Mouse (Mus musculus) thymus, postnatal 14 days (tissue): ENCODE measurements at regions not wholly inside any gene's neighbourhood (a gene's known extent, or its start where the extent isn't known, plus 50 kb on each side); places are given as distances from the start of the nearest gene placed in this dataset.

Experiments used
- DNase-seq: peaks from one replicate; pipeline ENCODE4 v3.0.0; 2021

DNA sequence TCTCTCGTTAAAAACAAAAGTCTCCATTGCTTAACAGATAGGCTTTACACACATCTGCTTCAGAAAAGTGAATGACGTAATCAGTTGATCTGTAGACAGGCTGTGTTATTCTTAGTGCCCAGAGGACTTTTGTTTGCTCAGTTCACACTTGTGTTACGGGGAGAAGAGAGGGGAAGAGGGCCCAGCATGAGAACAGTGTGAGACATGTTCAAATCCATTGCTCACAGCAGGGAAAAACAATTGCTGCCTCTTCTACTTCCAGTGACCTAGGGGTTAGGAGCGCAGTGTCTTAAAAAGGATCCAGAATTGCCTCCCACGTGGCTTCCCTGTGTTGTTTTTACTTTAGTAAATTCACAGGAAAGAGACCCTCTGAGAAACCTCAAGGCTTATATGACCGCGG lies 243.3 kb upstream of the BC052040 start:
- DNase-seq: no peak

DNA sequence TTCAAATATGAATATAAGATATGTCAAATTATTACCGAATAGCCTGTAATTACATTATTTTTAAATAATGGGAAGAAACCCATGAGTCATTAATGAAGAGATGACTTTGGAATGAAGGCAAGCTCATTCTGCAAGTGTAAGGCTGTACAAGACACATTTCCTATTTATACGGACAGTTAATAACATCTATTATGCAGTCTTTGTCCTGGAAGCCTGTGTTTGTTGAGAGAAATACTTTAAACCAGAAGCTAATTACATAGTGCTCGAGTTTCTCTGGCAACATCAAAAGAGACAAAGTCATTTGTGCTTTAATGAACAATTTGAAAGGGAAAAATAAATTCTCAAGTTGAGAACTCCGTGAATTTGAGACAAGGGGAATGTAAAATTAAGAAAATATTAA lies 242.5 kb upstream of the BC052040 start:
- DNase-seq: no peak

DNA sequence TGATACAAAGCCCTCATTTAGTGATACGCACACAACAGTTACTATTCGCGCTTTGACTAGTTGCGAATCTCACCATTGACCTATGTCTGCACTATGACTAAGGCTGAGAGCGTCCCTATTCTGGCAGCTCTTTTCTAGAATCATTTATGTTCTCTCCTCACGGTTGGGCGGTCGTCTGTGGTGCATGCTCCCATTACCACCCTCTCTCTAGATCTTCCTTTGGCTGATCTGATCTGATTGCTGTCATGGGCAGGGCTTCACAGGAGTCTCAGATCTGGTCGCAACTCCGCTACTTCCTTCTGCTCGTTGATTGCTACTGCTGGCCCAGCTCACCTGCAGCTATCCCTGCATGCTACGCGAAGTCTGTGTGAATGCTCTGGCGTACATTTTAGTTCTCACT lies 239.2 kb upstream of the BC052040 start:
- DNase-seq: no peak

DNA sequence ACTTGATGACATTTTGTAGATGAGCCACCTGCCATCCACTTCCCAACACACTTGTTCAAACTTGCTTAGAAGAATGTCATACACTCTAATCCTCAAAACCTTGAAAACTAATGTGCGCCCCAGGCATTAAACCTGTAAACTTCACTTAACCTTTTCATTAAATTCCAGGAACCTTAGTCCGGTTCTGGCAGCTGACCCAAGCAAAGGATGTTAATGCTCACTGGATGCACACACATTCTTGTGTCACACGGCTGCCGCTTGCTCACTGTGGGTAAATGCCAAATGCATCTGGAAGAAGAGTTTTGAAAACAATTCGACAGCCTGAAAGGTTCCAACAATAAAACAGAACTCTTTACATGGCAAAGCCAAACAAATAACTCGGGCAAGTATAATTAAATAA lies 235.0 kb upstream of the BC052040 start:
- no peak for DNase-seq

DNA sequence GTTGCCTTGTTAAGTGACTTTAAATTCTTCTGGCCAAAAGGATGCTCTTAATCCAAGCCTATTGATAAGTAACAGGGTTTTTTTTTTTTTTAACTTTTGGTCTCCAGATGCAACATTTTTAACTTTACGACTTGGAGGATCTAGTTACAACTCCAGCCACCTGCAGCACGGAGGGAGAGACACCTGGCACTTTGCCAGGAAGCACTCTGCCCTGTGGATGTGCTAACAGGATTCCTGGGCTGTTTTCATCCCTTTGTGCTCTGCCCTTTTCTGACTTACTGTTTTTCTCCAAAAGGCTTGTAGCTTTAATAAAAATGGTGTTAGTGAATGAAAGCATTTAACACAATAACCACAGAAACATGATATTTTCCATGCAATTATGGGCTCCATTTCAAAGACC lies 233.3 kb upstream of the BC052040 start:
- no peak for DNase-seq

DNA sequence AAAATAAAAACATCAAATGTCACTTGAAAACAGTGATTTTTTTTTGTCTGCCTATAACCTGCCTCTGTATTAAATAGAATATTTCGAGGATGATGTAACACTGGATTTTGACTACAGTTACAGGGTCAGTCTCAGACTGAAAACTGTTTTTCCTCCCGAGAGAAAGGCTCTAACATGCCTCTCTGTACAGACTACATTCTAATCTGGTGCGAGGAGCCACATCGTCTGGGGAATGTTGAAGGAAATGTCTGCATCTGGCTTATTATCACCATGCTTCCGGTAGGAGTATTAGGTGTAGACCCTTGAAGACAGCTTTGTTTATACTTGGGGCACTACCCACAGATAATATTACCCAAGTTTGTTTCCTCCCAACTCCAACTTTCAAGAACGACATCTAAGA lies 210.4 kb upstream of the BC052040 start:
- no peak for DNase-seq

DNA sequence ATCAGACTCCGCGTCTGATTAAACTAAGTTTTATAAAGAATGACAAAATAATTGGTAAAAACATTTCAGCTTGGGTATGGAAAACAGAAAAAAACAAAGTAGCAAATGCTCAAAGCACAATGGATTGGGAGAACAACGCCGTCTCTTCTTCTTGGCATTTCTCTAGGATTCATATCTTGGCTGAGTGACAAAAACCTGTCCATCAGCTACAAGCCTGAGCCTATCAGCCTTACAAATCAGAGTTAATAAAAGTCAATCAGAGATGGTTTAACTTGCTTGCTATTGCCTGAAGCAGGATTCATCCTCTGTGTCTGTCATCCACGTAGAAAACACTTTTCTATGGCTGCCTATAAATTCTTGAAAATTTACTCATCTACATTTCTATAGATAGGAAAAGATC lies 206.2 kb upstream of the BC052040 start:
- DNase-seq: no peak

DNA sequence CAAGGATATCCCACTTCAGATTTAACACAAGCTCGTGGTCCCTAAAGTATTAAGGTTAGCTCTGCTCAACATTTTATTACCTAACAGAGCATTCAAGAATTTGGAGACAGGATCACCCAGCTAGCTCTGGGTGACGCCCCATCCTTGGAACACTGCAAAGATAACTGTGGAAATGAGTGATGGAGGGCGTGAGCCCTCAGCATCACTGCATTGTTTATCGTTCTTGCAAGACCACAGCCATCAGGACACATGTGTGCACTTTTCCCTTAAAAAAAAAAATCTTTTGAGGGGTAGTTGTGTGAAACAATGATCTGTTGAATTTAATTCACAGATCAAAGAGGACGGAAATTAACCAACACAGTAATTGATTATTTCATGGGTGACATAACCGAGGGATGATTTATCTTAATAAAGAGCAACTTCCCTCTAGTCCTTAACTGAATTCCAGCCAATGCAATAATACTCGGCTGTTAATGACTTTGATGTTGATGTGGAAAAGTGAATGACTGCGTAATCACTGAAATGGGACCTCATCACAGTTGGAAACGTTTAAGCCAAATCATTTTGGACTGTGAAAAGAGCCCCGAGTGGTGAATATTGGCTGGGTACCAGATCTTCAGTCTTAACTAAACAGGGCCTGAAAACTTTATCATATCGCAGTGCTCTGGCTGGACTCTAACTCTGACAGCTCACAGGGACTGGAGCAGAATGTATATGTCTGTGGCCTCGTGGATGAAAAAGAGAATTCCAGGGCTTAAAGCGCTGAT lies 196.9 kb upstream of the BC052040 start:
- DNase-seq: no peak

DNA sequence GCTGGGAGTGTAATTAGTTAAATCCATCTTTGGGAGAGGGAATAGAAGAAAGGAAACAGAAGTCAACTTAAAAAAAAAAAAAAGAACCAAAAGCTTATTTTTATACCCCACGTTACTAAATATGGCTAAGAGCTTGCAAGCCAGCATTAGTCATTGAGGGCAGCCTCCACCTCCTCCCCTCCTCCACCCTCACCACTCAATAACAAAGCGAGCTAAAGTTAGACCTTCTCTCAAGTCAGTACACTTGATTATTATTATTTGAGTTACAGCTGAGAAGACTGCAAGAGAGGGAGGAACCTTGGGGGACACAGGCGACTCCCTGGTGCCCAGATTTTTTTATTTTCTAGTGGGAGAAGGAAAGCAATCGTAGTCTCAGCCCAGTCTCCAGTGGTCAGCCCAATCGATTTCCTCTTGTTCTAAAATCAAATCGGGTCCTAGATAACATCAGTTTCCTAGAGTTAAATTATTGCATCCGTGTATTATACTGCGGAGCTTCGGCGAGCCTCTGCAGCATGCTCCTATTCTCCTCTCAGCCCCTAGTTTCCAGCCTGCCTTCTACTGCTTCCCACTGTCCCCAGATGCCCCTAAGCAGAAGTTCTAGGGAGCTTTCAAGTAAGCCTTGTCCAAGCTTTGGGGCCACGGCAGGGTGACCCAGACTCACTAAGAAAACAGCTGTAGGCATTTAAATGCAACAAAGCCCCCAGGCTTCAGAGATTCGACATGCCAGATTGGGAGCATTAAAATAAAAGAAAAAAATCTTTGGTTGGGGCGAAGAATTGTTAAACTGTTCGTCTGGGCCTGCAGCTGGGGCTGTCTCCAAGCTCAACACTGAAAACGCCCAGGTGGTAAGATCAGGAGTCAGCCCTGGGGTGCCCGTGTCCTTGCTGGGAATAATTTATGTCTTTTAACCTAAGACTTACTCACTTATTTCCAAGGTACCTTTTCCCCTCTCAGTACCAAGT lies 196.0 kb upstream of the BC052040 start:
- no peak for DNase-seq

DNA sequence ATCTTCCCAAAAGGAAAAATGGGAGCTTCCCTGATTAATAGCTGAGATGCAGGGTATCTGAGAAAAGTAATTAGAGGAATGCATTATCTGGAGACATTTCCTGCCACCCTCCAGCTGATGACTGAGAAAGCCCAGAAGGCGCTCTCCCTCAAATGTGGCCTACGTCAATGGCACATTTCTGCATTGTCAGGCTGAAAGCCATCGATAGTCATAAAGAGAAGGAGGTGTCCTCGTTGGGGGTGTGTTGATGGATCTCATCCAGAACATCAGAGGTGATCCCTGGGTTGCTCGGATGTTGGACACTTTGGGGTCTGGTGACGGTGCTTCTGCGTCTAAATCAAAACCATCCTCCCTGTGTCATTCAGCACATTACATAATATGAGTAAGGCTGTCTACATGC lies 189.9 kb upstream of the BC052040 start:
- no peak for DNase-seq

DNA sequence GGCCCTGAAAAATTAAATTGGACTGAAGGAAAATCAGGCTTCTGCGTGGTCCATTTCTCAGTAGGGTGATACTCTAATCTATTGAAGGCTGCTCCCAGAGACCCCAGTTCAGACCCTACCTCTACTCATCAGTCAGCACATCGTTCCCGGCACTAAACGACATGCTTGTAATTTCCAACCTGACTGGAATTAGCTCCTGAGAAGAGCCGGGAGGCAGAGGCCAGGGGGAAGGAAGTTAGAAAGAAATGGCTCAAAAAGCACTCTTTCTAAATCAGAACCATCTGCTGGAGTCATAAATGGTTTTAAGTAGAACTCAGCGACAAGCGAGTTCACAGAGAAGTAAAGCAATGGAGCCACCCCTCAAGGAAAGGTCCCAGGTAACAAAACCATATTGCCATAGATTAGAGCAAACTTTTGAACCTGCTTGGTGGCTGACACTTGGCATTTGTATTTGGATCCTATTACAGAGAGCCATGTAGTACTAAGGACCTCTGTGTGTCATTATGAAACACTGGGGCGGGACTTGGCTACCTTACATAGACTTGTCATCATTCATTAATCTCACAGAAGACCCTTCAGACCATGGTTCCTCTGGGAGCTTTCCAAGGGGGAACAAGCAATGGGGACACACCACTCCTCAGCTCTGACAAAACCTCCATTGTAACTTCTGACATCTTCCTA lies 189.3 kb upstream of the BC052040 start:
- no peak for DNase-seq

DNA sequence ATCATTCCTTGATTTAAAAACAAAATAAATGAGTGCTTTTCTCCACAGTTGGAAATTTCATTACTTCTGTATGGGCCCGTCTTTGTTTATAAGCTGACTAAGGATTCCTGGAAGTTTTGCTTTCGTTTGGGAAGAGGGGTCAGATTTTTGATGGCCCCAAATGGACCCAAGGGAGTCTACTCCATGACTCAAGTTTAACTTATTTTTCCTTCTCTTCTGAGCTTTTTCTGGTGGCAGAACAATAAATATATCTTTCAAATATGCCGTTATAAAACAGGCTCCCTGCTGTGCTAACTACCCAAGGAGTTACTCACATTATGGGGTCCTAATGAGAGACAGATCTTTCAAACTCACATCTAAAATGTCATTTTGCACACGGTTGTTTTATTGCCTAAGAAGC lies 187.4 kb upstream of the BC052040 start:
- DNase-seq: no peak

DNA sequence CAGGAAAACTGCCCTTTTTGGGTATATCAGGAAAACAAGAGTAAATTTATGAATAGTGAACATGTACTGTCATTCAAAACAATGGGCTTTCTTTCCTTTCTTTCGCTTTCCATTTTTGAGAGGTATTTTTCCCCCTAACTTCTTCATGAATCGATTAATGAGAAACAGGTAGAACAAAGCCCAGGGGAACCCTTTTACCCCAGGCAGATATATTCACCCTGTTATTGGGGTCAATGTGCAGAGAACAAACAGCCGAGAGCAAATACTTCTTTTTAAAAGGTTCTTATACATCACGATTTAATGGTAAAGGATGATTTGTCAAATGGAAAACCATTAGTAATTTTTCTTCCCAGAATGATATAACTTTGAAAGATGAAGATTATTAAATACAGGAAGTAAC lies 183.0 kb upstream of the BC052040 start:
- no peak for DNase-seq

DNA sequence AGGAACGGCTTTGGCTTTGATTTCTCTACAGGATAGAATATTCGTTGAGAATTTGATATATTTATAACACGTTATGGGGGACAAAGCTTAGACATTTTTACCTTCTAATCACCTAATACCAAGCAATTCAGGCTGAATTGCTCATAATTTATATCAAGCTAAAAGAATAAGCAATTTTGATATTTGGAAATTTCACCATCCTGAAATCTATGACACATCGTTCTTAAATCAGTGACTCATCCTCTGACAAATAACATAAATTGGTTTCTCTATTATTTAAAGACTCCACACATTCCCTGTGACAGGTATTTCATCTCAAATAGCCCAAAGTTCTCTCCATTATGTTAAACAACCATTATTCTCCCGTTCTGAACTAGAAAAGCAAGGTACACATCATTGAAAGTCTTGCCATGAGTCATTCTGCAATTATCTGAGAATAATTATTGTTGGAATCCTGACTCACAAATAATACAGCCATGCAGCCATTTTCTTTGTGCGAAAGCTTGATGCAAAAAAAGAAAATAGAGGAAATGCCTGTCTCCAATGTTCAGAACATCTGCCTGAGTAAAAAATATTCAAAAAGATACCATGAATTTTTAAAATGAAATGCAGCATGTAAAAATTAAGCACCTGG lies 182.3 kb upstream of the BC052040 start:
- DNase-seq: no peak

DNA sequence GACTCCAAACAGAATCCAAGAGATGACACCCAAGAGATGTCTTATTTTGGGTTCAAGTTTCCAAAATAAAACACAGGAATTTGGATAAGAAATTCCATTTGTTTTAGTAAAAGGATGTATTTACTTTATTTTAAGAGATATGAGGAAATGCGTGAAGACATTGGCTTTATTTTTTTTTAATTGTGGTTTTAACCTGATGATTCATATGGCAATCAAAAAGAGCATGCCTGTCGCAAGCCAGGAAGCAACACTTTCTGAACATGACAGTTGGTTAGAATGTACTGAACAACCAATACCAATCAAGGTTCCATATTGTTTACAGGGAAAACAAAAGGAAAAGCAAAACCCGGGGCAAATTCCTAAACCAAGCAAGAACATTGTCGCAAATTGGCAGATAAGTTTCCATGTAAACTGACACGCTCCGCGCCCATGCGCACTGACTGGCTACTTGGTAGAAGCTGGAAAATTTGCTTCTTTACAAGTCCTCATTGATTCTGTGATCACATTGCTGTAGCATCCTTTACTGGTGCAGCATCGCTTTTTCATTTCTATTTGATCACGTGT lies 181.4 kb upstream of the BC052040 start:
- DNase-seq: no peak

DNA sequence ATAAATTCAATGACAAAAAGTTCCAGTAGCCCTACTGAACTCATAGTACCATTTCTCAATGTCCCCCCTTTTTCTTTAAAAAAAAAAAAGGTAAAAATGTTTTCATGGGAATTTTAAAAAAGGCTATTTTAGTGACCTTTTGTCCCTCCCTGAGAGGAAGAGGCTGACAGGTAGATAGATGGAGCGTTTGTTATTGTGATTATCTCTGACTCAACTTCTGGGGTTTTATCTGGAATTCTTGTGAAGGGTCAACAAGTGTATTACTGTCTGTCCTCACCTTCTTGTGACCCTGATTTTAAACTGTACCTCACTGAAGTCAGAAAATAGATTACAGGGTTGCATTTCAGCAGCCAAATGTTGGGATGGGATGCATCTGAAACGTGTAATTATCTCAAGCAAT lies 179.3 kb upstream of the BC052040 start:
- no peak for DNase-seq

DNA sequence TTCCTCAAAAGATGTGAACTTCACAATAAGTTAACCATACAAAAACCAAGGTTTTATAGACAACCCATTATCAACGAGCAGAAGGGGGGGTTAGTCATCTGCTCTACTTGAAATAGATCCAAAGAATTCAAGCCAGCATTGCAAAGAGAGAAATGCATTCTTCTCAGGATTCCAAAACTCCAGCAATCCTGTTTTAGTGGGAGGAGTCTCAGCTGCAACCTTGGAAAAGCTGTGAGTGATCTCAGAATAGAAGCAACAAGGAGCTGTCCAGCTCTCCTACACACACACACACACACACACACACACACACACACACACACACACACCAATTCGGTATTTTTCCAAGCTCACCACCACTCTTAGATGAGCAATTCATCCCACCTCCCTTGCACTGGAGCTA lies 149.0 kb upstream of the BC052040 start:
- DNase-seq: no peak

DNA sequence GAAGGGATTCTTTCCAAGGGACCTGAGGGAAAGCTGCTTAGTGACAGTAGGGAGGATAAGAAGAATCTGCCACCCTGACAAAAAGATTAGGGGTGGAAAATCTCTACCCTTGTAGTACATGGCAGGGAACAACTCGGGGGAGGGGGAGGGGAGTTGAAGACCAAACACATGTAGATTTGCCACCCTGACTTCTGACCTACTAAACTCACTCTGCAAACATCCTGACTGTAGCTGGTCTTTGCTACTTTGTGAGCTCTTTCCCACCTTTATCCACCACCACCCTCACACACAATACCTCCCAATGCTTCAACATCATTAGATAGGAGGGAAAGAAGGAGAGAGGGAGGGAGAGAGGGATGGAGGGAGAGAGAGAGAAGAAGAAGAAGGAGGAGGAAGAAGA lies 140.4 kb upstream of the BC052040 start:
- no peak for DNase-seq

DNA sequence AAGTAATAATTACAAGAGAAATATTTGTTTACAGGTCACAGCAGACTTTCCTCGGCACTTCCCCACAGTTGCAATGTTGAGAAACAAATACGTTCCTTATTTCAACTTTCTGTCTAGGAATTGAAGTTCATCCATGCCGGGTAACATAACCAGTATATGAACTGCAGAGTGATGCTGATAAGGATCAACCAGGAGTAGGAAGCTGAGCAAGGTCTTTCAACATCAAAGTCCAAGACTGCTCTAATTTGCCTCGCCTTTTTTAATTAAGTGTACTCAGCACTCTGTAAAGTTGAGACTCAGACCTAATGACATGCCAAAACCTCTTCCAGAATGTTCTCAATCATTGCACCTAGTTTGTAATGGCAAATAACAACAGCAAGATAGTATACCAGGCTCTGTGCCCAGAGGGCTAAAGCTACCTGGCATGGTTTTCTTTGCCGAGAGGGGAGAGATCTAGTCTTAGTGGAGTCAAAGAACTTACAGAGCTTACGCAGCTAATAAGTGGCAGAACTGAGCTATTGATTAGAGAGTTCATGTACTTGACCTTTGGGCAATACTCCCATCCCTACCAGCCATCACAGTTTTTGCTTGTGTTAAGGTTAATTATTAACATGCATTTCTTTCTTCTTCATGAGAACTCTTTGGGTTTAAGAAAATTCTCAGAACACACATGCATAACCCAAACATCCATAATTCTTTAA lies 131.6 kb upstream of the BC052040 start:
- no peak for DNase-seq

DNA sequence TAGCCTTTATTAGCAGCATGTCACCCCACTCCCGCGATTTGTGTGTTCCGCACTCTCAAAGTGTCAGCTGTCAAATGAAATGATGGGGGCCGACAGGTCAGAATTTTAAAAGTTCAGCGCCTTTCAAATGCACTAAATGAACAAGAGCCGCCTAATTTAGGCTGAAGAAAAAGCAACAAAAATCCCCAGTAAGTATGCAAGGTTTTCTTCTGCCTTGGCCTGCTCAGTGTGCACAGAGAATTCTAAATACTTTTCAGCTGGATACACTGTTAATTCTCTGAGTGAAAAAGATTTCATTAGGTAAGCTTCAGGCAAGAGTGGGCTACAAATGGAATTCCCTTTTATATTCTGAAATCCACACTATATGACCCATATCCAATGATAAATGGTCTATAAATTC lies 125.9 kb upstream of the BC052040 start:
- DNase-seq: no peak

DNA sequence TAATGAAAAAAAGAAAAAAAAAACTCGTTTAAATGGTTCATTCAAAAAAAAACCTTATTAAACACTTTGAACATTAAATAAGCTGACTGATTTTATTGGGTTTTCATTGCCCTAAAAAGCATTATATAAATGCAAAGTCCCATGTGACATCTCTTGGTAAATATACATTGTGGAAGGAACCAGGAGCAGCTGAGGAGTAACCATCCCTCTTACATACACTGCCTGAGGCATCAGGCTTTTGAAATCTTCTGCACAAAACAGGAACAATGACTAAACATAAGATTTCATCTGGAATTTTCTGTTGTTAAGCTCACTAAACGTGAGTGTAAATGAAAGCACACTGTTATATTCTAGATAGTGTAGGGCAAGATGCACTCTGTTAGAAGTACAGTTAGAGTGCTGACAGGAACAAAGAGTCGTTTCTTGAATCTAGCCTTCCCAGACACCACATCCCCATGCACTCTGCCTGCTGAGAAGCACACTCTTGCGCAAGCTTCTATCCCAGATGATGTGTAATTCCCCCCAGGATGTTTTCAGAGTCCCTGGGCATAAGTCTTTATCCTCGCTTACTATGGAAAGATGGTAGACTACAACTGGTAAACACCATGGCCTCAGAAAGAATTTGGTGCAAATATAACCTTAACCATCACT lies 125.0 kb upstream of the BC052040 start:
- DNase-seq: no peak
